Mouse (Mus musculus) urinary bladder, adult 2 months (tissue): ENCODE data around the gene Tle2. TPM values are rescaled to one million over a fixed set of nuclear protein-coding genes. Genes with fewer than 3 reads are reported as not detected.

Experiments
- DNase-seq: peaks from one replicate; pipeline ENCODE4 v3.0.0; 2022; ENCODE audit warnings: low spot score
- polyA plus RNA-seq: library from polyadenylated mRNA; depleted of rRNA; stranded (reverse); fragments of >200 nt; gene quantifications from 2 replicates; pipeline ENCODE4 v1.2.3, GENCODE M21; 2012

Tle2 gene
- polyA plus RNA-seq, 1 experiment, result 93.4 TPM

- no peak for DNase-seq
Observed at GRCm38 (mm10) chr10:81553807-81554755, 20.3 kb upstream of the Tle2 start.

DNA sequence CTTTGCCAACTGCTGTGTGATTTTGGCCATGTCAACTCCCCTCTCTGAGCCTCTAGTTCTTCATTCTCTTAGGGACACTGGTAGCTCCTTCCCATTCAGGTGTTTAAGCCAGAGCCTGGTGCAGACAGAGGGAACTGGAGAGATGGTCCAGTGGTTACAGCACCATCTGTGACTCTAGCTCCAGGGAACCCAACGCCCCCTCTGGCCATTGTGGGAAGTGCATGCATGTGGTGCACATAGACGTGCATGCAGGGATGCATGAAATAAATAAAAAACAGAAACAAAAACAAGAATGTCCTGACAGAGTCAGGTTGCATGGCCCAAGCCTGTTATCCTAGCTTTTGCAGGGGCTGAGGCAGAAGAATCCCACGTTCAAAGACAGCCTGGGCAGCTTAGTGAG is 18.1 kb upstream of the Tle2 start:
- no peak for DNase-seq

- no peak for DNase-seq
Observed at GRCm38 (mm10) chr10:81557491-81557890, 16.9 kb upstream of the Tle2 start.

GRCm38 (mm10) chr10:81559163-81559626 is 15.2 kb upstream of the Tle2 start, which contains the start of gene Aes:
Aes (plus strand) TSS chr10:81559488.
- peak; percentile 77 for DNase-seq

GRCm38 (mm10) chr10:81559627-81560539 is 14.5 kb upstream of the Tle2 start:
- DNase-seq, result peak; percentile 70

GRCm38 (mm10) chr10:81560719-81561459 is 13.5 kb upstream of the Tle2 start:
- DNase-seq, result no peak

GRCm38 (mm10) chr10:81562411-81562810 is 11.9 kb upstream of the Tle2 start:
- DNase-seq, result no peak

DNA sequence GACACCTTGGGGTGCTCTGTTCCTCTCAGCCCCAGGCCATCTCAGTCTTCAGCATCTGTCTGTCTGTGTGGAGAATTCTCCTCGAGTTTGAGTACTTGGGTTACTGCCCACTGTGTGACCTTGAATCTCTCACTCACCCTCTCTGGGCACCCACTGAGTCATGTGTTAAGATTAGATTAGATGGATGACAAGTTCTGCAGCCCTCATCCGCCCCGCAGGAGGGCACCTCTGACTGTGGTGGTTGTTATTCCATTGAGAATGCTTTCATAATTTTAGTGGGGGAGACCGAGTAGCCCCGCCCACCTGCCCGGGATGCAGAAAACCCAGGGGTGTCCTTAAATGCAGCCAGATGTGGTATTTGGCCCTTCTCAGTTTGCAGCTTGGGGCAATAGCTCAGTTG is 10.9 kb upstream of the Tle2 start:
- no peak for DNase-seq

GRCm38 (mm10) chr10:81564216-81564615 is 10.1 kb upstream of the Tle2 start:
- no peak for DNase-seq

- no peak for DNase-seq
Observed at GRCm38 (mm10) chr10:81564734-81565133, 9.6 kb upstream of the Tle2 start.

DNA sequence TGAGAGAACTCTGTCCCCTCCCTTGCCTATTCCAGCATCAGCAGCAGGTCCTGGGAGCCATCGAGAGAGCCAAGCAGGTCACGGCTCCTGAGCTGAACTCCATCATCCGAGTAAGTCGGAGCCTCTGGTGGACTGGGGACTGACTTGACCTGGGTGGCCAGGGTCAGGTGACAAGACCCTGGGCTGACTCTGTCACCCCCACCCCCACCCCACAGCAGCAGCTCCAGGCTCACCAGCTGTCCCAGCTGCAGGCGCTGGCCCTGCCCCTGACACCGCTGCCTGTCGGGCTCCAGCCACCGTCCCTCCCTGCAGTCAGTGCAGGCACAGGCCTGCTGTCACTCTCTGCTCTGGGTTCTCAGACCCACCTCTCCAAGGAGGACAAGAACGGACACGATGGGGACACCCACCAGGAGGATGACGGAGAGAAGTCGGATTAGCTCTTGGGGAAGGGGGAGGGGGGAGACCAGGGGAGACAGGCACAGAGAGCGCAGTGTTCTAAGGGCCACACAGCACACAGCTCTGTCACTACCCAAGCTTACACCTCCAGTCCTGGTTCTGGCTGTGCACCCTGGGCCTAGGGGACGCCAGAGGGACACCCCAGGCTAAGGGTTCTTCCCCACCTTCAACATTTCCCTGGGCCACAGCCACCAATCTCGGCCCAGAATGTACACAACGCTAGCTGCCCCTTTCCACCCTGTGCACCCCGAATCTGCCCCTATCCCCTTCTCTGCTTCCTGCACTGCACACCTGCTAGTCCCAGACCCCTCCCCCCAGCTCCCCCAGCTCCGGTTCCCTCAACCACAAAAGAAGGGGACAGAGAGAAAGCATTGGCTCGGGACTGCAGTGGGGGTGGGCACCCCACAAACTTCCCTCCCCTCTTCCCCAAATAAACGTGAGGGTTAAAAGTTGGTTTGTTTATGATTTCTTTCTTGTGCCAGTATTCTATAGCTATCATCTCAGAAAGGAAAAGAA is 8.8 kb upstream of the Tle2 start:
- no peak for DNase-seq

GRCm38 (mm10) chr10:81568381-81569191 is 5.8 kb upstream of the Tle2 start:
- no peak for DNase-seq

DNA sequence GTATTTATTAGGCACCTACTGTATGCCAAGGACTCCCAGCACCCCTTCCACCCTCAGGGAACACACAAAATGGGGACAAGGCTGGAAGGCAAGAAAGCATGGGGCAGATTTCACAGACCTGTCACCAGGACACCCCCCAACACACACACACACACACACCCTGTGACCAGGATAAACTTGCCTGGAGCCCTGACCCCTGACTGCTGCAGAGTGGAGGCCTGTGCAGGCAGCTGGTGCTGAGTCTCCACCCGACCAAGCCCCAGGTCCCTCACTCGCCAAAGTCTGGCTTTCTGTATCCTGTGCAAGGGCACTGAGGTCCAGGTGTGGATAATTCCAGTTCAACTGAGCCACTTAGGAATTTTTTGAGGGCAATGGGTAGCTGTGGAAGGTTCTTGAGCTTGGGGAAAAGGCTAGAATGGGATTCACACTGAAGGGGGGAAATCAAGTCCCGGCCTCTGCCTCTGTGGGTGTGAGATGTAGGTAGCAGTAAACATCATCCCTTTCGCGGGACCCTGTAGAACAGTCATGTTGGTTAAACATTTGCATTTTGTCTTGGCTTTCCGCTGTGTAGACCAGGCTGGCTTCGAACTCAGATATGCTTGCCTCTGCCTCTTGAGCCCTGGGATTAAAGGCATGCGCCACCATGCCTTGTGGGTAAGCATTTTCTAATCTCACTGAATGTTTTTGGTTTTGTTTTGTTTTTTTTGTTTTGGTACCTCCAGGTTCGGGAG is 4.7 kb upstream of the Tle2 start:
- no peak for DNase-seq

DNA sequence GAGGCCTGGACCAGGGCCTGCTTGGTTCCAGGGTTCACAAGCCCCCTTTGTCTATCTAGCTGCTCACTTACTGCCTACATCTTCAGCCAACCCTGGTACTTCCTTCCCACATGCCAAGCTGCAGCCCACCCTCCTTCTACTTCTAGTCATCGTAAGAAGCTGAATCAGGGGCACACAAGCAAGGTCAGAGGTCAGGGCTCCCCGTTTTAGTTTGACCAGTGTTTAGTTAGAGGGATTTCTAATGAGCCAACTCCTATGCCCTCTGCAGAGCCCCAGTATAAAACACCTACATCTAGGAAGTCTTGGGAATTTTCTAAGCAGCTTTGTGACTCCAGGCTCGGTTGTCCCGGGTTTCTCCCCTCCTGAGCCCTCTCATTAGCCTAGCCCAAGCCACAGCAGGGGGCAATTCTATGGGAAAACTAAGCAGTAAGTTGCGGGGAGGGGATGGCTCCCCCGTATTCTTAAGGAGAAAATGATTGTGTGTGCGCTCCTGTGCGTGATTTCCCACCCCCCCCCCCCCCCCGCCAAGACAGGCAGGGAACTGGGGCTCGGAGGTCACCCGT is 4.0 kb upstream of the Tle2 start:
- no peak for DNase-seq

DNA sequence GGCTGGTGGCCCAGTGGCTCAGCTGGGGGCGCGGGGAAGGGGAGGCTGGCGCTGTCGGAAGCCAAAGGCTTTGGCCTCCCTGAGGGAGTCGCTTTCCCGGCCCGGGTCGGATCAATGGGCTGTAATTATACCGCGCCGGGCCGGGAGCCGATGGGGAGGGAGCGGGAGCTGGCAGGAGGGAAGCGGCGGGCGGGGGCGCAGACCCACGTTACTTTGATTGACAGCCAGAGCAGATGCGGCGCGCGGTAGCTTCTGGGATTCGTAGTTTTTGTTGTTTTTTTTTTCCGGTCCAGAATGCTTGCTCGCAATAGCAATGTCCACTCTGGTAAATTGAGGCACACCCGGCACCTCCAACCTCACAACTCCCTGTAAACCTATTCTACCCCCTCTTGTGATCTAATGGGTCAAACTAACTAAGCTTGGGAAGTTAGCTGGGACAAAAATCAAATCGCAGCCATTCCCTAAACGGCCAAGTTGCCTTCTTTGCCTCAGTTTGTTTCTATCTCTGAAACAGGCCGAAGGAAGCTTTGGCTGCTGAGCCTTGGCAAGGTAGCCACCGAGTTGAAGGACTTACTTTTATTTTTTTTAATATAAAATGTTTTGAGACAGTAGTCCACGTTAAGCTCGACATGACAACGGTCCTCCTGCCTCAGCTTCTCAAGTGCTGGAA is 3.4 kb upstream of the Tle2 start:
- DNase-seq, result peak; percentile 75

DNA sequence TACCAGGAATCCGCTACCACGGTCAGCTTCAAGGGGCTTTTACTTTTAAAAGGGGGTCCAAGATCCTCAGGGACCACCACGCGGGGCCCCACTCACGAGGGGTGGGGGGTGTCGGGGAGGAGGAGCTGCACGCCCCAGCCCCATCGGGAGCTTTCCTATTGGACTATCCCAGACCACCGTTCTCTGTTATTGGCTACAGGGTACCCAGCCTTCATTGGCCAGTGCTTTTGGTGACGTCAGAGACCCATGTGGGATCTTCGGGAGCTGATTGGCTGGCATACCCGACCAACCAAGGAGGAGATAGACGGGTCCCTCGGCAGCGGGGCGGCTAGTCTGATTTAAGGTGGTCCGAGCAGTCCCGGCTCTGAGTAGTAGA is 2.9 kb upstream of the Tle2 start:
- peak; percentile 88 for DNase-seq

DNA sequence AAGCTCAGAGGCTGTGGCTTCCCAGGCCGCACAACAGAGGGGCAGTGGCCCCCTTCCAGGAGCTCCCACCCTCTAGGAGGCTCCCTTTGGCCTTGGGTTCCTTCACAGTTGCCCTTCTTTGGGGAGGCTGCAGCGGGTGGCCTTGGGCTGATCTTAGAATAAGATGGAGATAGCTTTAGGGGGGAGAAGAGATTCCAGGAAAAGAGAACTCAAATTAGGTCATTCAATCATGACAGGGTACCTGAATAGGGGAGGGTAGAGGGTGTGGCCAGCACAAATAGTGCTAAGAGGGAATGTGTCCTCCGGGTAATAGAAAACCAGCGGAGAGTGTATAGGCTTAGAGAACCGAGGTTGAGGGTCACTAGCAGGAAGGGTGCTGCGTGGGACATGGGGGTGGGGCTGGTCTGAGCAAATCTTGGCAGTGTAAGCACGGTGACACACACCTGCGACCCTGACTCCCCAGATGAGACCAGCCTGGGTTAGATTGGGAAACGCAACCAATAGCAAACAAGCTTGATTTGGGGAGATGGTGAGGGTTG is 2.2 kb upstream of the Tle2 start:
- no peak for DNase-seq

- DNase-seq, result no peak
Observed at GRCm38 (mm10) chr10:81572975-81573374, 1.4 kb upstream of the Tle2 start.
